Mouse (Mus musculus): ENCODE results near the gene Vmn2r63. TPM values are rescaled to one million over a fixed set of nuclear protein-coding genes. Genes with fewer than 3 reads are reported as not detected.
"Not testable (repeated sequence)": the region's sequence is repeated elsewhere in the genome, so short reads cannot be mapped to it uniquely, and the experiment has no call there.

Gene Vmn2r63
- polyA plus RNA-seq (2015; fragmentation: Nextera tagmentation; extraction: Ambion mirVana) = not detected in 2 replicates

DNA sequence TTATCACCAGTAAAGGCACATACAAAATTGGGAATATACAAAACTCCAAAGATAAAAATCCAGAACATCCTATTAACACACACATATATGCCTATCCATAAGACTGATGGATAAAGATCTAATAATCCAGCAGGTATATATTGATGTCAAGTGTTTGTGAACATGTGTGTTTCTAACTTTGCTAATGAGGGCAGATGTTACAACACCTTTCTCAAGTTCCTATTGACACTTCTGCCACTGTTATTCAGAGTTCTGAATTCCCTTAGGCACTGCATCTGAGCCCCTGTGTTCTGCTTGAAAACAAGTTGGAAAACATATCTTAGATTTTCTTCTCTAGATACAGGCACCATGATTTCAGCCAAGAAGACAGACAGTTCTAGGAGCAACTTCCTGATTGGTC lies at the start of gene Vmn2r63:
Gene Vmn2r63, minus strand, starts transcription at position 101 of the 400 bp plus-strand sequence.
- not testable (repeated sequence) for H3K4me2 ChIP-seq (ENCODE audit: low read depth, low read length); H3K9ac ChIP-seq (ENCODE audit: low read depth, low read length); H3K9me3 ChIP-seq (ENCODE audit: control insufficient read depth, low read length); H3K4me1 ChIP-seq (ENCODE audit: control insufficient read depth, insufficient read depth, low read length); H3K4me3 ChIP-seq (ENCODE audit: low read length); H3K27ac ChIP-seq (ENCODE audit: low read length); ATAC-seq; H3K36me3 ChIP-seq (ENCODE audit: control insufficient read depth, insufficient read depth, low read length); H3K27me3 ChIP-seq (replicated peaks; ENCODE audit: control insufficient read depth, insufficient read depth, low read length)

DNA sequence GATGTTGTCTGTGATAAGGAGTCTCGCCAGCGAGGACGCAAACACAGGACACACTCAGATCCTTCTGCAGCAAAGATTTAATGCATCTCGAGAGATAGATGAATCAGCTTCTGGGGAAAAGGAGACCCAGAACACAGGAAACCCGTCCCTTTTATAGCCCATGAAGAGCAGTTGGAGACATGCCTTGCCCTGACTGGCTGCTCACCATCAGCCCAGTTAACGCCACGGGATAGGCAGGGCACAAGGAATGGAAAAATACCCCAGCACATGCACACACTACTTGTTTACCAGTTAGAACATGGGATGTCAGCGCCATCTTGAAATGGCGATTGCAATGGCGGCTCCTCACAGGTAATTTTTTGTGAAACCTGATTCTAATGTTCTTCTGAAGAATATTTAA lies 47.1 kb upstream of the Vmn2r63 start:
- H3K9me3 ChIP-seq (ENCODE audit: control insufficient read depth, low read length) = 0 out of 2 replicates have a peak, but pooled peaks cover 8% of the 10 kb centered on the region

GRCm38 (mm10) chr7:42980098-42980497 lies 46.5 kb upstream of the Vmn2r63 start:
- no peaks in the 10 kb centered on the region for H3K4me1 ChIP-seq (ENCODE audit: control insufficient read depth, insufficient read depth, low read length)
- no peak overlapping the region for H3K4me3 ChIP-seq (ENCODE audit: low read length)
- WGBS = 86% methylated on average over 11 of the region's 11 CpGs
- H3K4me2 ChIP-seq (ENCODE audit: low read depth, low read length) = no peak overlapping the region
- H3K27me3 ChIP-seq (replicated peaks; ENCODE audit: control insufficient read depth, insufficient read depth, low read length) = no peaks in the 10 kb centered on the region
- H3K9me3 ChIP-seq (ENCODE audit: control insufficient read depth, low read length) = 0 out of 2 replicates have a peak, but pooled peaks cover 8% of the 10 kb centered on the region
- no peak overlapping the region for H3K9ac ChIP-seq (ENCODE audit: low read depth, low read length)
- ATAC-seq = no peak
- H3K36me3 ChIP-seq (ENCODE audit: control insufficient read depth, insufficient read depth, low read length) = no peaks in the 10 kb centered on the region
- H3K27ac ChIP-seq (ENCODE audit: low read length) = no peak overlapping the region

More for the DNA sequence above, 47.1 kb upstream of the Vmn2r63 start:
- H3K9ac ChIP-seq (ENCODE audit: low read depth, low read length) = no peak overlapping the region
- H3K27ac ChIP-seq (ENCODE audit: low read length) = no peak overlapping the region
- no peaks in the 10 kb centered on the region for H3K4me1 ChIP-seq (ENCODE audit: control insufficient read depth, insufficient read depth, low read length)
- H3K27me3 ChIP-seq (replicated peaks; ENCODE audit: control insufficient read depth, insufficient read depth, low read length) = no peaks in the 10 kb centered on the region
- no peaks in the 10 kb centered on the region for H3K36me3 ChIP-seq (ENCODE audit: control insufficient read depth, insufficient read depth, low read length)
- H3K4me2 ChIP-seq (ENCODE audit: low read depth, low read length) = no peak overlapping the region
- WGBS = 94% methylated on average over 10 of the region's 10 CpGs
- no peak for ATAC-seq
- H3K4me3 ChIP-seq (ENCODE audit: low read length) = no peak overlapping the region

DNA sequence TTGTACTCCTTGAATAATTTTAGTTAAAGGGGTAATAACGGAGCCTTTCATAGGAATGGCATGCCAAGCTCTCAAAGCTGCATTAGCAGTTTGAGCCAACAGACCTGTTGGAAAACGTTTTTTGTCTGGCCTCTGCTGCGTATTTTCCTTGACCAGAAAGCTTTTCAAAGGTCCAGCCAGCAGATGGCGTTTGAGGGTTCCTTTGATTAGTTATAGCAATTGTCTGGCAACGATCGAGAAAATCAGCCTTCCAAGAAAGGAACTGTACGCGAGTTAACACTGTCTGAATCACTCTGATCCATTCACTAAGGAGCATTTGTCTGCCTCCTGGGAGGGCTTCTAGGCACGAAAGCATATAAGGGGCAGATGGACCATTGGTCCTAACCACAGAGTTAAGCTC lies 31.6 kb upstream of the Vmn2r63 start:
- no peak overlapping the region for H3K27ac ChIP-seq (ENCODE audit: low read length)
- H3K4me2 ChIP-seq (ENCODE audit: low read depth, low read length) = no peak overlapping the region
- no peak overlapping the region for H3K9ac ChIP-seq (ENCODE audit: low read depth, low read length)
- ATAC-seq = no peak
- H3K4me1 ChIP-seq (ENCODE audit: control insufficient read depth, insufficient read depth, low read length) = no peaks in the 10 kb centered on the region
- H3K4me3 ChIP-seq (ENCODE audit: low read length) = no peak overlapping the region
- 66% methylated on average over 9 of the region's 9 CpGs for WGBS
- H3K36me3 ChIP-seq (ENCODE audit: control insufficient read depth, insufficient read depth, low read length) = no peaks in the 10 kb centered on the region
- no peaks in the 10 kb centered on the region for H3K27me3 ChIP-seq (replicated peaks; ENCODE audit: control insufficient read depth, insufficient read depth, low read length)
- peaks cover 19% of the 10 kb centered on the region for H3K9me3 ChIP-seq (ENCODE audit: control insufficient read depth, low read length)

DNA sequence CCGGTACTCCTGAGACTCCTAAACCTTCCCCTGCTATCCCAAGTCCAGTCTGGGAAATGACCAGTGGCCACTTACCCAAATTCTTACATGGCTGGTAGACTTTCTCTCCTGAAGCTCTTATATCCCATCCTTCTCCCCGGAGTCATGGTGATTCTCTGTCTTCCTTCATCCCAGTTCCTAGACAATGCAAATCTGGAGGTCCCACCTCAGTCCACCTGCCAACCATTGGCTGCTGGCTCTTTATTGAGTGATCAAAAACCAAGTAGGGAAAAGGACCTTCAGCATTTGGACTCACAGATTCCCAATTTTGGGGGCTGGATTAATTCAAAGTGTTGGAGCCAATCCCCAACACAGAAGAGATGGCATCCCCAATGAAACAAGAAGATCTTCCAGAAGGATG lies 35.6 kb downstream of the Vmn2r63 start:
- H3K4me2 ChIP-seq (ENCODE audit: low read depth, low read length); H3K9ac ChIP-seq (ENCODE audit: low read depth, low read length); H3K4me1 ChIP-seq (ENCODE audit: control insufficient read depth, insufficient read depth, low read length); H3K9me3 ChIP-seq (ENCODE audit: control insufficient read depth, low read length); ATAC-seq; H3K36me3 ChIP-seq (ENCODE audit: control insufficient read depth, insufficient read depth, low read length); H3K27me3 ChIP-seq (replicated peaks; ENCODE audit: control insufficient read depth, insufficient read depth, low read length); H3K4me3 ChIP-seq (ENCODE audit: low read length); H3K27ac ChIP-seq (ENCODE audit: low read length): not testable (repeated sequence)
- 85% methylated on average over 2 of the region's 2 CpGs for WGBS

GRCm38 (mm10) chr7:42878090-42878489 lies 55.5 kb downstream of the Vmn2r63 start:
- Histone ChIP-seq H3K36me3 (ENCODE audit: control insufficient read depth, insufficient read depth, low read length) (no peaks in the 10 kb centered on the region), H3K27ac (ENCODE audit: low read length) (no peak overlapping the region), H3K9ac (ENCODE audit: low read depth, low read length) (no peak overlapping the region), H3K4me3 (ENCODE audit: low read length) (no peak overlapping the region), H3K4me1 (ENCODE audit: control insufficient read depth, insufficient read depth, low read length) (no peaks in the 10 kb centered on the region), H3K4me2 (ENCODE audit: low read depth, low read length) (no peak overlapping the region), H3K27me3 (replicated peaks; ENCODE audit: control insufficient read depth, insufficient read depth, low read length) (no peaks in the 10 kb centered on the region), H3K9me3 (ENCODE audit: control insufficient read depth, low read length) (peaks cover 7% of the 10 kb centered on the region; the same call in 1 of the 2 replicates)
- 50% methylated on average over 23 of the region's 23 CpGs for WGBS
- no peak for ATAC-seq

DNA sequence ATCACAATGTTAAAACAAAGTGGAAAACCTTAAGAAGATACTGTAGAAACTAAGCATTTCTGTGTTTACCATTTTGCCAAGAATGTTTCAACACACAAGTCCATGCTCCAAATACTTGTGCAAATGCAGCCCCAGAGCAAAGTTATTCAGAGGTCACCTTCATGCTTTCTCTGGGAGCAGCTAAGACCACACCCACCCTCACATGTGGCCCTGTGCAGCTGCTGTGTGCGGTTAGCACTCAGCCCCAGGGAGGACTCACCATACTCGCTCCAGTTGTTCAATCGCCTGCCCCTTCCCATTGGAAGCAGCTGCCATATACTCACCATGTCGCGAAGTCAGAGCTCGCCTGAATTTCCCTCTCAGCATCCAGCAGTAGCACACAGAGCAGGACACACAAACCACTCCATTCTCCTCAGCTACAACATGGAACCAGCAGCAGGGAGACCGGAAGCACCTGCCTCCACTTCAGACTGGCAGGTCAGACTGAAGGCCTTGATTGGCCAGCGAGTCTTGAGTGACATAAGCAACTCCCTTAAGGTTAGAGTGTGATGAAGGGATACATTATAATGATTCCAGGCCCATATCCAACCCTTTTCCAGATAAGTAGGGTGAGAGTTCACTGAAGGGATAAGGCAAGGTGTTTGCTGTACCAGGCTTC lies 66.7 kb downstream of the Vmn2r63 start, which contains the start of gene Gm2381:
Gene Gm2381, minus strand, starts transcription at position 434 of the 658 bp plus-strand sequence.
- not testable (repeated sequence) for H3K4me3 ChIP-seq (ENCODE audit: low read length); H3K27me3 ChIP-seq (replicated peaks; ENCODE audit: control insufficient read depth, insufficient read depth, low read length); ATAC-seq; H3K9me3 ChIP-seq (ENCODE audit: control insufficient read depth, low read length); H3K27ac ChIP-seq (ENCODE audit: low read length); H3K36me3 ChIP-seq (ENCODE audit: control insufficient read depth, insufficient read depth, low read length); H3K9ac ChIP-seq (ENCODE audit: low read depth, low read length); H3K4me1 ChIP-seq (ENCODE audit: control insufficient read depth, insufficient read depth, low read length); H3K4me2 ChIP-seq (ENCODE audit: low read depth, low read length)
- WGBS = 78% methylated on average over 8 of the region's 8 CpGs

Small RNAs within 50 kb of the gene (microRNA-seq; reads per million reads assigned to microRNA genes)
- not detected for gene Gm23256

Other genes starting within 250 kb of the Vmn2r63 start
- 6.1 and 6.3 TPM in 2 replicates for gene Zfp975, start 241.1 kb downstream of the Vmn2r63 start, polyA plus RNA-seq (2015; fragmentation: Nextera tagmentation; extraction: Ambion mirVana)
- gene Gm17067, start 206.8 kb downstream of the Vmn2r63 start, polyA plus RNA-seq (2015; fragmentation: Nextera tagmentation; extraction: Ambion mirVana) = not detected in 2 replicates
- gene Vmn2r62, start 140.3 kb downstream of the Vmn2r63 start, polyA plus RNA-seq (2015; fragmentation: Nextera tagmentation; extraction: Ambion mirVana) = not detected in 2 replicates
- not detected in 2 replicates for gene Gm2381, start 66.6 kb downstream of the Vmn2r63 start, polyA plus RNA-seq (2015; fragmentation: Nextera tagmentation; extraction: Ambion mirVana)
- not detected in 2 replicates for gene Gm9268, start 84.9 kb upstream of the Vmn2r63 start, polyA plus RNA-seq (2015; fragmentation: Nextera tagmentation; extraction: Ambion mirVana)
- gene Zfp936, start 180.4 kb upstream of the Vmn2r63 start, polyA plus RNA-seq (2015; fragmentation: Nextera tagmentation; extraction: Ambion mirVana) = not detected in 2 replicates